Mouse (Mus musculus) monocyte, adult 2 months (primary cell): ENCODE measurements around the gene Kcnk4.

Source experiments
- DNase-seq, 2 experiments: peaks; one replicate each; pipeline ENCODE4 v3.0.0; 2022; ENCODE audit warnings: low spot score in 2 of 2, low read depth in 1 of 2

Gene Kcnk4

GRCm38 (mm10) chr19:6968491-6969271 lies 34.4 kb upstream of the Kcnk4 start:
- DNase-seq: no peak

- DNase-seq: no peak
These were observed 22.1 kb upstream of the Kcnk4 start for GRCm38 (mm10) chr19:6956461-6956860.

DNA sequence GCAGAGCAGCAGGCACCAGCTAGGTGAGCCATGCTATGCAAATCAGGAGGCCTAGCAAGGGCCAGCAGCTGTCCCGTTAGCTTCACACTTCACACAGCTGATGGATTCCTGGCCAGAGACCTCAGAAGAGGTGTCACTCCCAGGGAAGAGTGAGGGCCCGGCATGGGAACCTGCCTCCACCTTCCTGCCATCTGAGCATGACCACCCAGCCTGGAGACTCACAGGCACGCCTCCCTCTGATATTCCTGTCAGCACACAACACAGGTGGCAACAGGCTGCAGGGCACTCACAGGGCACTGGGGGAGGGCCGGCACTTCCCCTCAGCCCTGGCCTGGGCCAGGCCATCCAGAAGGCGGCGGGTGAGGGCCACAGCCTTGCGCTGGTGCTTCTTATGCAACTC lies 21.1 kb upstream of the Kcnk4 start:
- no peak for DNase-seq

DNA sequence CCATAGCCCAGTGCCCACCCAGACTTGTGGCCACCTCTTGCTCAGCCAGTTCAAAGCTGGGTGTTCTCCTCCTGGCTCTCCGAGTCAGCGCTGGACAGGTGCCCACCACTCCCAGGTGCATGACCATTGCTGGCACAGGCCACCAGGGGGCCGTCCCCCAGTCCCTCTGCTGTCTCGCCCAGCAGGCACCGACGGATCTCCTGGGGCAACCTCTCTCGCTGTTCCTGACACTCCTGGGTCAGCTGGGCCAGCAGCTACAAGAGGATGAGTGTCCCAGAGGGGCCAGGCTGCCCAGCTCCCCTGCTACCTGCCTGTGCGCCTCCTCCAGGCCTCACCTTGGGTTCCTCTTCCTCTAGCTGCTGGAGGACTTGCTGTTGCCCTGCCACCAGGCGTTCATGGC lies 19.7 kb upstream of the Kcnk4 start:
- DNase-seq: no peak

- DNase-seq: no peak
These were observed 18.4 kb upstream of the Kcnk4 start for GRCm38 (mm10) chr19:6952712-6953037.

DNA sequence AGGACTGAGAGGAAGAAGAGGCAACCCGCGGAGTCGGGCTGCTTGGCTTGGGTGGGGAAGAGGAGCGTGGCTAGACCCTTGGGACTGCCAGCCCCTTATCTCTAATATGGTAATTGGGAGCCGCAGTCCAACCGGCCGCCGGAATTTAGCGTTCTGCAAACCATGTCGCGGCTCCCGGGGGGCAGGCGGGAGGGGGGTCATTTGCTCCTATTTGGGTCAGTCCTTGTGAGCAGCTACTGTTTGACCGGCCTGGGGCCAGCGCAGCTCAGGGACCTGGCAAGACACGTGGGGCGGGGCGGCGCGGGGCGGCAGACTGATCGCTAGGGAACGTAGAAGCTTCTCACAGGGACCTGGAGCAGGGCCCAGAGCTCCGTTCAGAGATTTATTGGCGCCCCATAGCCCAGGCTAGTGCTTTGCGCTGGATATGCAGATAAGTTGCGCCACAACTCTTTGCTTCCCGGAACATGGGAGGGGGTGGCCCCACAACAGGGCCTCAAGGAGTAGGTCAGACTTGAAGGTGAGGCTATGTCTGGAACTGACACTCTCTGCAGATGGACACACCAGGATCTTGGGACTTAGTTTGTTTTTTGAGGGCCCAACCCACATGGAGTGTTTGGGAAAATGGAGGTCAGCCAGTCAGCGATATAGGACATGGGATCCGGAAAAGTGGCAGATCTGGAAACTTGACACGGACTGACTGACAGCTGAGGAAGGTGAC lies 17.8 kb upstream of the Kcnk4 start:
- DNase-seq: no peak

- peak; percentile 75 to 77 for DNase-seq
These were observed 17.2 kb upstream of the Kcnk4 start for GRCm38 (mm10) chr19:6951381-6951968.

DNA sequence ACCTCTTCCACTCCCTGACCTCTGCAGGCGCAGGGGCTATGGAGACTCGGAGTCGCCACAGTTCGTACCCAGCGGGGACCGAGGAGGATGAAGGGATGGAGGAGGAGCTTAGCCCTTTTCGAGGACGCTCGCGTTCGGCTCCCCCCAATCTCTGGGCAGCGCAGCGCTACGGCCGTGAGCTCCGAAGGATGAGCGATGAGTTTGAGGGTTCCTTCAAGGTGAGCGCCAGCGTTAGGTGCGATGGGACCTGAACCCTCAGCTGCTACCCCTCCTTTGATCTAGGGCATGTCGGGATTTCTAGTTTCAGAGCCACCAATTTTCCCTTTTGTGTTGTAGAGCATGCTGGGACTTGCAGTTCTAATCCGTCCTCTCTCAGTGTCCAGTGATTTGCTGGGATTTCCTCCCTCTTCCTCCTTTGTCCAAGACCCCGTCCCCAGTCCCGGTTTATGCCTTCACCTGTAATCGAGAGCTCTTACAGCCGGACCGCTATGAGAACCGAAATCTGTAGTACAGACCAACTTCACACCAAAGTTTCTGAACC lies 16.4 kb upstream of the Kcnk4 start:
- DNase-seq: no peak

DNA sequence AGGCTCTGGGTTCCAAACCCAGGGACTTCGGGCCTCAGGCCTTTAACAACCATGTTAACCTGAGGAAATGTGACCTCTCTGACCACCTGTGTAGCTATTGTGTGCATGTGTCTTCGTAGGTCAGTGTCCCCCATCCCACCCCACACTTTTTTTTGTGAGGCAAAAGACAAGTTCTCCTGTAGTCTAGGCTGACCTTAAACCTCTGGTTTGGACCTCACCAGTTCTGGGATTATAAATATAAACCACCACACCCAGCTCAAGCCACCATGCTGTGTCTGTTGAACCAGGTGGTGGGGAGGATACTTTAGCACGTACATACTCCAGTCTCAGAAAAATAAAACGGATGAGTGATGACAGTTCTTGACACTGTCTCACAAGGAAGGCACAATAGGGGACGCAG lies 15.6 kb upstream of the Kcnk4 start:
- DNase-seq: no peak

- DNase-seq: no peak
These were observed 15.2 kb upstream of the Kcnk4 start for GRCm38 (mm10) chr19:6949532-6949931.

- DNase-seq: no peak
These were observed 13.9 kb upstream of the Kcnk4 start for GRCm38 (mm10) chr19:6948186-6948585.

GRCm38 (mm10) chr19:6947742-6948141 lies 13.4 kb upstream of the Kcnk4 start:
- DNase-seq: no peak

DNA sequence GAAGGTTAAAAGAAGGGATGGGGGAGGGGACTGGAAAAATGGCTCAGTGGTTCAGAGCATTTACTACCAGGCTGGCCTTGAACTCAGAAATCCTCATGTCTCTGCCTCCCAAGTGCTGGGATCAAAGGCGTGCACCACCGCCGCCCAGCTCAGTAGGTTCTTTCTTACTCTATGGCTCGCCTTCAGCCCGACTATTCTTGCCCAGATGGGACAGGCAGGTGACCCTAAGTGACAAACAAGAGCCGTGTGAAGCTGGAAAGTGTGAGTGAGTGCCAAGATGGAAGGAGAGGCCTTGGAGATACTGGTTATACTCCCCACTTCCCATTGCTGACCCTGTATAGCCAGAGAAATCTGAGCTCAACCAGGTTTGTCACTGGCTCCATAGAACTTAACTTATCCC lies 9.4 kb upstream of the Kcnk4 start:
- DNase-seq: no peak

GRCm38 (mm10) chr19:6942764-6943163 lies 8.4 kb upstream of the Kcnk4 start:
- no peak for DNase-seq

DNA sequence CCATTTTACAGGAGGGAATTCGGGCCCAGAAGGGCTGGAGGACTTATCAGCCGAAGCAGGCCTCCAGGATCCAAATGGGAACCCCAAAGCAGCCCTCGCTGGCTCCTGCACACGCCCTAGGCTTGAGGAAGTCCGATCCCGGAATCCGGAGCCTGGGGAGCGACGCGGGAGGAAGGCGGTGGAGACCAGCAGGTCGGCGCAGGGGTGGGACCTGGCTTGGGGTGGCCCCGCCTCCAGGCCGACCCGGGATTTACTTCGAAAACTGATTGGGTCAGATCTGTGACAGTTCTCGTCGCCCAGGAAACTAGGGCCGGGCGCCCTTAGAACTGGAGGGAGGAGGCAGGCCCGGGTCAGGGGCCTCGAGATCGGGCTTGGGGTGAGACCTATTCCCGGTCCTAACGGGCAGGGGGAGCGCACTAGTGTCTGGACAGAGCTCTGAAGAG lies 8.0 kb upstream of the Kcnk4 start, which contains the start of gene Gpr137:
Gpr137 (minus strand) TSS at position 232 of the 443 bp plus-strand sequence.
- DNase-seq: peak; percentile 78 to 87

DNA sequence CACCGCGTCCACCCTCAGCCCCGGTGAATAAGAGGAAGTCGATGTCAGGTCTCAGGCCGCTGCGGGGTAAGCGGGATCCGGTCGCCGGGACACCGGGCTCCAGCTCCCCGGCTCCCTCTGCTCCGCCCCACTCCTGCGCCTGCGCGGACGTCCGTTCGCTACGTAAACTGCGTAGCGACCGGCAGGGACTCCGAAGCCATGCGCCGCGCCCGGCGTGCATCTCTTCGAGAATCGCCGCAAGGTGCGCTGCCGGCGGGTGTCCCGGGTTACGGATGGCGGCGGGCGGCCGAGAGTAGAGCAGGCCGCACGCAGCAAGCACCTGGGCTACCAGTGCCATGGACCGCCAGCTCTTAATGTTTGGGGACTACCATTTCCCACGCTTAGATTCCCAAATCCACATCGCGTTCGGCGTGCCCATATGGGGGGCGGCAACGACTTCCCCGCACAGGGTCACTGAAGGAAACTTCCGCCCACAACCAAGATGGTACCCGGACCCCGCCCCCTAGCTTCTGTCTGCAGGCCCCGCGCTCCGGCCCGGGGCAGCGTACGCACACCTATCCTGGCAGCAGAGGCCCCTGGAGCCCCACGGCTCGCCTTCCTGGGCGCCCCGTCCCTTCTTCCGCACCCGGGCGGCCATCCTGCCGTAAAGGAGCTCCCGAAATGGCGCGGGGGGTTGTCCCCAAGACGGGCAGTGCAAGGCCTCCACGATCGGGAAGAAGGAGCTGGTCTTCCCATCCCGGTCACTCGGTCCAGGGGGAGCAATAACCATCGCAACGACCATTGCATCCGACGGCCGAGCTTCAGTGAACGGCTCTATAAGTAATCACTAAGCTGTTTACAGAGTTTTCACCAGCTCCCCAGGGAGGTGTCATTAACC lies 7.3 kb upstream of the Kcnk4 start, which contains the start of gene Bad:
Bad (plus strand) TSS at position 490 of the 877 bp plus-strand sequence.
- DNase-seq: peak; percentile 79 to 92

- no peak for DNase-seq
These were observed 6.4 kb upstream of the Kcnk4 start for GRCm38 (mm10) chr19:6940396-6941351.

GRCm38 (mm10) chr19:6939106-6940002 lies 5.0 kb upstream of the Kcnk4 start:
- no peak for DNase-seq
